Mouse (Mus musculus) splenic B cell, adult 2 months (primary cell): ENCODE measurements around the gene Sephs1.
"Not testable (repeated sequence)": the region's sequence is repeated elsewhere in the genome, so short reads cannot be mapped to it uniquely, and the experiment has no call there.

Experiments used
- DNase-seq: peaks from one replicate; pipeline ENCODE4 v3.0.0-alpha.2; 2011; ENCODE audit warnings: low read depth, low spot score
- H3K27me3 ChIP-seq: 2 replicates; pipeline ENCODE4 v1.6.1; 2012; ENCODE audit warnings: mild to moderate bottlenecking, low read length, moderate library complexity, mixed read lengths; ENCODE audit not compliant: control insufficient read depth, poor library complexity, insufficient read depth, severe bottlenecking
- H3K36me3 ChIP-seq: 2 replicates; pipeline ENCODE4 v1.6.1; 2012; ENCODE audit warnings: mild to moderate bottlenecking, low read length, moderate library complexity, mixed read lengths; ENCODE audit not compliant: control insufficient read depth, poor library complexity, insufficient read depth, severe bottlenecking

Sephs1 gene

DNA sequence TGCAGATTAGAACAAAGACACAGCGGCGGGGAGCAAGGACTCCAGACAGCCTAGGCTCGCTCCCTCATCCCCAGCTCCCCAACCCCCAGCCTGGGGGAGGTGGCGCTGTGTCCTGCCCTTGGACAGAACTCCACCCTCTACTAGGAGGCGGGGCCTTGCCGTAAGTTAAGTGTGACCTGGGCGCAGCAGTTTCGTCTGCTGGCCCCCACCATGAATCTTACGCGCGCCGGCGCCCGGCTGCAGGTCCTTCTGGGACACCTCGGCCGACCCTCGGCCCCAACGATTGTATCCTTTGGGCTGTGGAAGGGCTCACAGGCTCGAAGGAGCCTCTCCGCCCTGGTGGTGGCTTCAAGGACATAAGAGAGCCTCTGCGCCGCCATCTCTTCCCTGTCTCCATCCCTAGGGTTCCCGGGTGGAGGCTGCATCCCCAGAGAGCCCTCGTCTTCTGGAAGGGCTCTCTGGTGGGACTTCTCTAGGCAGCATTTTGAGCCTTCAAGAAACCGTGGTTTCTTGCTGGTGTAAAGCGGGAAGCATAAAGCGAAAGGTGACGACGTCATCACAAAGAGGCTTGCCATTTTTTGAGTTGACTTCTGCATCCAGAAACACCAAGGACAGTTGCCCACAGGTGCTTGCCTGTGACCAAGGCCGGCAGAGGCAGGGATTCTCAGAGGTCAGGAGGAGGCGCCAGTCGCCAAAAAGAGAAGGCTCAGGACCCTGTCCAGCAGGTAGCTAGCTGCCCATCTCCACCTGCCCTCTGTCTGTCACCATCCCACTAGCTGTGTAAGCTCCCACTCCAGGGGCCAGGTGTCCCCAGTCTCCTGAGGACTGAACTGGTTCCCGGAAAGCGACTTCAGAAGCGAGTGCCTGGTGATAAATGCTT is 37.7 kb downstream of the Sephs1 start, which contains the start of gene Phyh:
Phyh (plus strand) TSS at position 160 of the 880 bp plus-strand sequence.
- Histone ChIP-seq H3K36me3 (0 out of 2 replicates have a peak, but pooled peaks cover 2% of the 10 kb centered on the region), H3K27me3 (no peaks in the 10 kb centered on the region)
- DNase-seq = peak; percentile 78

- Histone ChIP-seq H3K36me3 (0 out of 2 replicates have a peak, but pooled peaks cover 5% of the 10 kb centered on the region), H3K27me3 (no peaks in the 10 kb centered on the region)
- no peak for DNase-seq
These were observed 39.7 kb downstream of the Sephs1 start for GRCm38 (mm10) chr2:4921019-4921418.

- no peak for DNase-seq
- H3K36me3 ChIP-seq = peaks cover 9% of the 10 kb centered on the region
- no peaks in the 10 kb centered on the region for H3K27me3 ChIP-seq
These were observed 41.3 kb downstream of the Sephs1 start for GRCm38 (mm10) chr2:4922476-4923164.

GRCm38 (mm10) chr2:4927391-4927790 is 46.0 kb downstream of the Sephs1 start:
- Histone ChIP-seq H3K27me3 (no peaks in the 10 kb centered on the region; the same call in 1 of the 2 replicates), H3K36me3 (peaks cover 13% of the 10 kb centered on the region)
- no peak for DNase-seq

DNA sequence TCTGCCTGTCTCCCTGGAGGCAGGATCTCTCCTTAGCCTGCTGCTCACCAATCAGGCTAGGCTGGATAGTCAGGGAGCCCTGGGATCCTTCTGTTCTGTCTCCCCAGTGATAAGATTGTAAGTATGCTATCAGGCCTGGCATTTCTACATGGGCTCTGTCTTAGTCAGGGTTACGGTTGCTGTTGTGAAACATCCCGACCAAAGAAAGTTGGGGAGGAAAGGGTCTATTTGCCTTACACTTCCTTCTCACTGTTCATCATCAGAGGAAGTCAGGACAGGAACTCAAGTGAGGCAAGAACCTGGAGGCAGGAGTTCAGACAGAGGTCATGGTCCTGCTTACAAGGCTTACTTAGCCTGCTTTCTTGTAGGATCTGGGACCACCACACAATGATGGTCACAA is 47.9 kb downstream of the Sephs1 start:
- no peaks in the 10 kb centered on the region; the same call in 1 of the 2 replicates for H3K27me3 ChIP-seq
- DNase-seq = no peak
- peaks cover 12% of the 10 kb centered on the region for H3K36me3 ChIP-seq

DNA sequence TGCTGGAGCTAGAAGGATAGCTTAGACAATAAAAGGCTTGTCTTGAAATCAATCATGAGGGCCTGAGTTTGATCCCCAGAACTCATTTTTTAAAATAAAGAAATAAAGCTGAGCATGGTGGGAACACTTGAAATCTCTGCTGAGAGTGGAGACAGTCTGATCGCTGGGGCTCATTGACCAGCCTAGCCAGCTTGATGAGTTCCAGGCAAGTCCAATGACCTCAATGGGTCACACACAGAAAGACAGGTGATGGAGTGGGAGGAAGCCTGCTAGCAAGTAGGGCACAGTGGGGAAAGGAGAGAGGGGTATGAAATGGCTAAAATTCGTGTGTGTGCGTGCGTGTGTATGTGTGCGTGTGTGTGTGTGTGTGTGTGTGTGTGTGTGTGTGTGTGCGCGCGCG is 53.2 kb downstream of the Sephs1 start:
- Histone ChIP-seq H3K36me3 (peaks cover 12% of the 10 kb centered on the region), H3K27me3 (no peaks in the 10 kb centered on the region; the same call in 1 of the 2 replicates)
- DNase-seq = no peak

DNA sequence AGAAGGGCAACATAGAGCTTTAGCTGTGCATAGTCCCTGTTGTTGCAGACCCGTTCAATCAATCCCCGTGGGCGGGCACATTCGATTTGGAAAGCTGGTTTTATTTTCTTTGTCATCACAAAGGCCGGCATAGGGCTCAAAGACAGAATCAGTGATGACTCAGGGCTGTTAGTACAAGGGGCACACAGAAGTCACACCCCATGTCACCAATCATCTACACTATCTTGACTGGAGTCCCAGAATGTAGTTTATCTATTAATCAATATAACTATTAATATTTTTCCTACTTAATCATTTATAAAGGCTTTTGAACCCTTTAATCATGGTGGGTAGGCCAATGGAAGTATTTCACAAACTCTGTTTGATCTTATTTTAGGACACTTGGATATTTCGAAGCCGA is 56.6 kb downstream of the Sephs1 start:
- Histone ChIP-seq H3K36me3 (peaks cover 11% of the 10 kb centered on the region), H3K27me3 (no peaks in the 10 kb centered on the region)
- no peak for DNase-seq

- H3K36me3 ChIP-seq = peaks cover 11% of the 10 kb centered on the region
- no peaks in the 10 kb centered on the region for H3K27me3 ChIP-seq
- no peak for DNase-seq
These were observed 59.5 kb downstream of the Sephs1 start for GRCm38 (mm10) chr2:4940861-4941260.

GRCm38 (mm10) chr2:4949691-4950090 is 68.3 kb downstream of the Sephs1 start:
- DNase-seq, H3K27me3 ChIP-seq, H3K36me3 ChIP-seq: not testable (repeated sequence)

DNA sequence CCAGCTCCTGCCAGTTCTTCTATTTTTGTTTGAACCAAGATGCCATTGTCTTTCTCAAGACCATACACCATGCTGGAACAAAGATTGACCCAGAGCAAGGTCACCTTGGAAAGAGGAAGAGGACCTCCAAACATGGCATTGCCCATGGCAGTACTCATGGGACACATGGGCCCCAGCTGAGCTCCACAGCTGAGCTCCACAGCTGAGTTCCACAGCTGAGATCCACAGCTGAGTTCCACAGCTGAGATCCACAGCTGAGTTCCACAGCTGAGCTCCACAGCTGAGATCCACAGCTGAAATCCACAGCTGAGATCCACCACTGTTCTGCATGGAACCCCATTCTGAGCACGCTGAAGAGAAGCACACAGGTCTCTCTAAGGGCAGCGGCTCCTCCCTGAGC is 69.6 kb downstream of the Sephs1 start:
- no peak for DNase-seq
- H3K27me3 ChIP-seq = no peaks in the 10 kb centered on the region
- H3K36me3 ChIP-seq = no peaks in the 10 kb centered on the region

DNA sequence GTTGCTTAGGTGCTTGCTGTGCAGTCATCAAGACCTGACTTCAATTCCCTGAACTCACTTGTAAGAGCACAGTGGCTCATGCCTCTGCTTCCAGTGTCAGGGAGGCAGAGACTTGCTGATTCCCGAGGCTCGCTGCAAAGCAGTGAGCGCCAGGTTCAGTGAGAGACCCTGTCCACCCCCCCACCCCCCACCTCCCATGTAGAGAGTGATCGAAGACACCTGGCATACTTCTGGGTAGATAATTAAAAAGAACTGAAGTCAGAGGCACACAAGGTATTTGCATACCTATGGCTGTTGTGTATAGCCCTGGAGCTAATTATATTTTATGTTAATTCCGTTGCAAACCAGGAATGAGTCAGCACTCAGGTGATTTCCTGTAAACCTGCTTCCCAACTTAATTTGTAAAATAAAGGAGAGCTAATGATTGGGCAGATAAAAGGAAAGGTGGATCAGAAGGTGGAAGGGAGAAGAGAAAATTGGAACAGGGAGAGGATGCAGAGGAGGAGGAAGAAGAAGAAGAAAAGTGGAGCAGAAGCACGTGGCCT is 72.9 kb downstream of the Sephs1 start:
- Histone ChIP-seq H3K36me3 (no peaks in the 10 kb centered on the region), H3K27me3 (no peaks in the 10 kb centered on the region)
- DNase-seq = no peak

- H3K27me3 ChIP-seq = no peaks in the 10 kb centered on the region
- no peaks in the 10 kb centered on the region for H3K36me3 ChIP-seq
- DNase-seq = no peak
These were observed 76.7 kb downstream of the Sephs1 start for GRCm38 (mm10) chr2:4958039-4958438.
